Mouse (Mus musculus) liver, embryonic 11.5 days (tissue): ENCODE measurements at regions not wholly inside any gene's neighbourhood (a gene's known extent, or its start where the extent isn't known, plus 50 kb on each side); places are given as distances from the start of the nearest gene placed in this dataset.

Experiments
- ATAC-seq: fragments of 200-750 bp; cut with Nextera tagmentation; replicated peaks from 2 replicates; pipeline ENCODE4 v1.8.0; 2017; ENCODE audit warnings: moderate number of reproducible peaks, mild to moderate bottlenecking, moderate TSS enrichment, moderate library complexity; ENCODE audit not compliant: low FRiP score
- DNase-seq: peaks from one replicate; pipeline ENCODE4 v3.0.0-alpha.2; 2017; ENCODE audit warnings: low spot score
- H3K27ac ChIP-seq: fragments of 300-500 bp; sonication (generic); 2 replicates; pipeline ENCODE4 v1.5.1; 2014; ENCODE audit warnings: mild to moderate bottlenecking, low read depth, low read length, control low read depth
- H3K27me3 ChIP-seq: fragments of 300-500 bp; sonication (generic); replicated peaks from 2 replicates; pipeline ENCODE4 v1.6.1; 2014; ENCODE audit warnings: low read length, mixed read lengths; ENCODE audit not compliant: control insufficient read depth, insufficient read depth
- H3K36me3 ChIP-seq: fragments of 300-500 bp; sonication (generic); 2 replicates; pipeline ENCODE4 v1.6.1; 2014; ENCODE audit warnings: mild to moderate bottlenecking, low read length, moderate library complexity, mixed read lengths; ENCODE audit not compliant: control insufficient read depth, insufficient read depth
- H3K4me1 ChIP-seq: fragments of 300-500 bp; sonication (generic); replicated peaks from 2 replicates; pipeline ENCODE4 v1.6.1; 2014; ENCODE audit warnings: low read length, mixed read lengths; ENCODE audit not compliant: control insufficient read depth, insufficient read depth
- H3K4me2 ChIP-seq: fragments of 300-500 bp; sonication (generic); 2 replicates; pipeline ENCODE4 v1.6.1; 2014; ENCODE audit warnings: mild to moderate bottlenecking, control low read depth, moderate library complexity
- H3K4me3 ChIP-seq: fragments of 300-500 bp; sonication (generic); 2 replicates; pipeline ENCODE4 v1.5.1; 2014; ENCODE audit warnings: low read depth, low read length, control low read depth
- H3K9ac ChIP-seq: fragments of 300-500 bp; sonication (generic); 2 replicates; pipeline ENCODE4 v1.6.1; 2014; ENCODE audit warnings: low read depth, low read length, control low read depth
- H3K9me3 ChIP-seq: fragments of 300-500 bp; sonication (generic); 2 replicates; pipeline ENCODE4 v1.6.1; 2016; ENCODE audit warnings: low read length, inconsistent platforms, mixed read lengths; ENCODE audit not compliant: control insufficient read depth
- WGBS: fragments of 180-500 bp; shearing (Covaris S2); extraction: QIAGEN DNeasy Blood & Tissue Kit; methylation state at CpG from one replicate; pipeline ENCODE4 v1.1.7; 2014; 5-methylcytosine and 5-hydroxymethylcytosine counted together

DNA sequence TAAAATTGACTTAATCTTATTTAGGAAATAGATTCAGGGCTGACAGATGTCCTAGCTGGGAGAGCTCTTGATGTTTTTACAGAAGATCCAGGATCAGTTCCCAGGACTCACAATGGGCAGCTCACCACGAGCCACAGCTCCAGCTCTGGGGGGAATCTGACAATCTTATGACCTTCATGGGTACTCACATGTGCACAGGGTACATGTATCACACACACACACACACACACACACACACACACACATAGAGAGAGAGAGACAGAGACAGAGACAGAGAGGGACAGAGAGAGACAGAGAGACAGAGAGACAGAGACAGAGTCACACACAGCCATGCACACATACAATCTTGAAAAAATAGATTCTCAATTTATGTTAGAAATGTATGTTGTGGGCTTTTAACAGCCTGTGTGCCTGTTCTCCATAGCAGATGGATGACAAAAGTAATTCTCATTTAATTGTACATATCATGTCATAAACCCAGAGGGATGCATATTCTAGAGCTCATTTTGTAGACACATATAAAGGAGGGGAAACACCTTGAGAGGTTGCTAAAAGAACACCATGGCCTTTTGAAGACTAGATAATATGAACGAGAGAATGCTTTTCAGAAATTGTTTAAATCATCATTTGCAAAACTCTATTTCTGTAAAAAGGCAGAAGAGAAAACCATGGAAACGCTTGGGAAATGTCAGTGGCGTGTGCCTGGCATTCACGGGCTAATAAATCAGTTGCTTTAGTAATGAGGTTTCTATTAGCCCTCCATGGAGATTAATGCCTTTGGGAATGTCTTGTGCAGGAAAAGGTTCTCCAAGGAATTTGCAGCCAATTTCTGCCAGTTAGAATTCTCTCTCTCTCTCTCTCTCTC is 538.3 kb downstream of the Fat4 start:
- Histone ChIP-seq H3K4me1 (no peaks in the 10 kb centered on the region), H3K4me2 (no peak overlapping the region), H3K36me3 (no peaks in the 10 kb centered on the region), H3K27ac (no peak overlapping the region), H3K27me3 (no peaks in the 10 kb centered on the region), H3K4me3 (no peak overlapping the region), H3K9me3 (no peaks in the 10 kb centered on the region), H3K9ac (no peak overlapping the region)
- ATAC-seq, result no peak
- WGBS, result 72% methylated on average over 5 of the region's 5 CpGs
- no peak for DNase-seq

DNA sequence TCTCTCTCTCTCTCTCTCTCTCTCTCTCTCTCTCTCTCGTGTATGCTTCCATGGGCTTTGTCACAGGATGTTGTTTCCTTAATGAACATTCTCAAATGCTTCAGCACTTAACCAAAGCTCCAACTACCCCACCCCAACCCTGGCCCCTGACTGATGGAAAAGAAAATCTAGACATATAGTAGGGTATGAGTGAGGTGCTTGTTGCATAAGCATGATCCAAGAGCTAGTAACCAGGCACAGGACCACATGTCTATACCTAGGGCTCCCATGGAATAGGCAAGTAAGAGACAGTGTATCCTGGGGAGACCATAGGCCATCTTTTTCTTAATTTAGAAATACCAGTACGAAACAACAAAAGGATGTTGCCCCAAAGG is 538.9 kb downstream of the Fat4 start:
- Histone ChIP-seq H3K4me2 (no peak overlapping the region), H3K4me3 (no peak overlapping the region), H3K27ac (no peak overlapping the region), H3K36me3 (no peaks in the 10 kb centered on the region), H3K4me1 (no peaks in the 10 kb centered on the region), H3K9me3 (no peaks in the 10 kb centered on the region), H3K27me3 (no peaks in the 10 kb centered on the region), H3K9ac (no peak overlapping the region)
- DNase-seq, result no peak
- no peak for ATAC-seq
- WGBS, result 74% methylated on average over 2 of the region's 2 CpGs

DNA sequence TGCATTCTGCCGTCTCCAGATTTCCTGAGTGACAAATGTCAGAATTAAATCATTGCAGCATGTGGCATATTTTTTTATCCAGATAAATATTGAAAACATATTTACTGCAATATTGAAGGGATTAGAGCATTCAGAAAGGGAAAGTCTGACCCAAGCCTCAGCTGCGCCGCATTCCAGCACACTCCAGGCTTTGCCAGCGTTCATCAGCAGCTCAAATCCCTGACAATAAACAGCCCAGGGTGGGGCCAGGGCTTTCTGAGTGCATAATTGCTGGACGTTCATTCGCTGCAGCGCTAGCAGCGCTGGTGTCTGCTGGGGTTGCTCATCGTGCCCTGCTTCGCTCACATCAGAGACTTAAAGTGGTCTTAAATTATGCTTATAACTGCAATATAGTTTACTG is 556.6 kb downstream of the Fat4 start:
- DNase-seq (no peak), ATAC-seq (no peak)
- 78% methylated on average over 10 of the region's 10 CpGs for WGBS
- H3K9ac ChIP-seq, result no peak overlapping the region
- H3K27me3 ChIP-seq, result no peaks in the 10 kb centered on the region
- no peaks in the 10 kb centered on the region for H3K36me3 ChIP-seq
- no peak overlapping the region for H3K4me3 ChIP-seq
- H3K27ac ChIP-seq, result no peak overlapping the region
- H3K4me1 ChIP-seq, result no peaks in the 10 kb centered on the region
- H3K4me2 ChIP-seq, result no peak overlapping the region
- no peaks in the 10 kb centered on the region for H3K9me3 ChIP-seq

- no peaks in the 10 kb centered on the region; the same call in 1 of the 2 replicates for H3K9me3 ChIP-seq
- DNase-seq, result no peak
- H3K36me3 ChIP-seq, result no peaks in the 10 kb centered on the region
- H3K27me3 ChIP-seq, result no peaks in the 10 kb centered on the region
- H3K27ac ChIP-seq, result no peak overlapping the region
- H3K4me1 ChIP-seq, result no peaks in the 10 kb centered on the region
- H3K4me2 ChIP-seq, result no peak overlapping the region
- ATAC-seq, result no peak
- no peak overlapping the region for H3K9ac ChIP-seq
- H3K4me3 ChIP-seq, result no peak overlapping the region
Observed at GRCm38 (mm10) chr3:39455650-39456049, 568.9 kb downstream of the Fat4 start.

- 79% methylated on average over 14 of the region's 14 CpGs for WGBS
- no peaks in the 10 kb centered on the region for H3K27me3 ChIP-seq
- H3K9me3 ChIP-seq, result no peaks in the 10 kb centered on the region
- no peaks in the 10 kb centered on the region for H3K4me1 ChIP-seq
- H3K27ac ChIP-seq, result no peak overlapping the region
- no peaks in the 10 kb centered on the region for H3K36me3 ChIP-seq
- H3K4me3 ChIP-seq, result no peak overlapping the region
- H3K9ac ChIP-seq, result no peak overlapping the region
- H3K4me2 ChIP-seq, result no peak overlapping the region
- DNase-seq (no peak), ATAC-seq (no peak)
Observed at GRCm38 (mm10) chr3:39460183-39460888, 573.6 kb downstream of the Fat4 start.

DNA sequence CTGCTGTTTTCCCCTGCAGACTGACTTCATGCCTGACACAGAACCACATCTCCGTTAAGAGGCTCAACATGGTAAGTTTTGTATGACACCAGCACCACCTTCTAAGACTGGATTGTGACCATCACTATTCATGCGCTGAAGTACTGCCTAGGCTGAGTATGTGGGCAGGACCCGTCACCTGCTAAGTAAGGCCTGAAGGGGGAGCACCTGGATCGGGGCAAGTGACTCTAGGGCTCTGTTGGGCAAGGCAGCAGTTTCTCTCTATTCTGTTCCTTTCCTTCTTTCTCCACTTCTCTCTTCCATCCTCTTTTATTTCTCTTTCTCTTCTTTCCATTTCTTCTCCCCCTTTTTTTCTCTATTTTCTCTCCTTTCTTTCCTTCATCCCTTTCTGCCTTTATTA is 574.8 kb downstream of the Fat4 start:
- H3K4me2 ChIP-seq, result no peak overlapping the region
- H3K27ac ChIP-seq, result no peak overlapping the region
- no peaks in the 10 kb centered on the region for H3K27me3 ChIP-seq
- no peak overlapping the region for H3K4me3 ChIP-seq
- 78% methylated on average over 4 of the region's 4 CpGs for WGBS
- no peak for DNase-seq
- no peak for ATAC-seq
- H3K36me3 ChIP-seq, result no peaks in the 10 kb centered on the region
- no peak overlapping the region for H3K9ac ChIP-seq
- no peaks in the 10 kb centered on the region for H3K4me1 ChIP-seq
- H3K9me3 ChIP-seq, result no peaks in the 10 kb centered on the region

GRCm38 (mm10) chr3:39465811-39466210 is 579.1 kb downstream of the Fat4 start:
- no peaks in the 10 kb centered on the region for H3K27me3 ChIP-seq
- WGBS, result 73% methylated on average over 3 of the region's 3 CpGs
- no peaks in the 10 kb centered on the region for H3K4me1 ChIP-seq
- ATAC-seq (no peak), DNase-seq (no peak)
- H3K27ac ChIP-seq, result no peak overlapping the region
- no peak overlapping the region for H3K4me2 ChIP-seq
- no peak overlapping the region for H3K9ac ChIP-seq
- no peaks in the 10 kb centered on the region for H3K36me3 ChIP-seq
- H3K9me3 ChIP-seq, result no peaks in the 10 kb centered on the region
- no peak overlapping the region for H3K4me3 ChIP-seq

- no peaks in the 10 kb centered on the region for H3K4me1 ChIP-seq
- H3K4me3 ChIP-seq, result no peak overlapping the region
- DNase-seq (no peak), ATAC-seq (no peak)
- H3K27me3 ChIP-seq, result no peaks in the 10 kb centered on the region
- WGBS, result 75% methylated on average over 7 of the region's 7 CpGs
- no peak overlapping the region for H3K4me2 ChIP-seq
- no peaks in the 10 kb centered on the region for H3K9me3 ChIP-seq
- no peak overlapping the region for H3K27ac ChIP-seq
- H3K36me3 ChIP-seq, result no peaks in the 10 kb centered on the region
- no peak overlapping the region for H3K9ac ChIP-seq
Observed at GRCm38 (mm10) chr3:39489392-39489791, 602.7 kb downstream of the Fat4 start.

DNA sequence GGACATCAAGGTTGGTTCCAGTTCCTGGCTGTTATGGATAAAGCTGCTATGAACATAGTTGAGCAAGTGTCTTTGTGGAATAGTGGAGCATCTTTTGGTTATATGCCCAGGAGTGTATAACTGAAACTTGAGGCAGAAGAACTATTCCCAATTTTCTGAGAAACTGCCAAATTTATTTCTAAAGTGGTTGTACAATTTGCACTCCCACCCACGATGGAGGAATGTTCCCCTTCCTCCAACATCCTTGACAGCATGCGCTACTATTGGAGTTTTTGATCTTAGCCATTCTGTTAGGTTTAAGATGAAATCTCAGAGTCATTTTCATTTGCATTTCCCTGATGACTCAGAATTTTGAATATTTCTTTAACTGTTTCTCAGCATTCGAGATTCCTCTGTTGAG is 607.6 kb downstream of the Fat4 start:
- Histone ChIP-seq H3K27me3 (no peaks in the 10 kb centered on the region), H3K4me1 (no peaks in the 10 kb centered on the region), H3K9me3 (no peaks in the 10 kb centered on the region), H3K4me3 (no peak overlapping the region), H3K36me3 (no peaks in the 10 kb centered on the region), H3K27ac (no peak overlapping the region), H3K9ac (no peak overlapping the region), H3K4me2 (no peak overlapping the region)
- no peak for DNase-seq
- WGBS, result 85% methylated on average over 3 of the region's 3 CpGs
- ATAC-seq, result no peak
